Mouse (Mus musculus) liver, embryonic 16.5 days (tissue): ENCODE results near the gene Dda1. TPM values are rescaled to one million over a fixed set of nuclear protein-coding genes. Genes with fewer than 3 reads are reported as not detected.
A peak's percentile ranks its signal among the peaks of the same experiment; 100 is the strongest.

Source experiments
- ATAC-seq: fragments of 200-750 bp; cut with Nextera tagmentation; 2 replicates; pipeline ENCODE4 v1.8.0; 2017; ENCODE audit warnings: low read depth, mild to moderate bottlenecking, moderate number of reproducible peaks, moderate library complexity
- H3K27ac ChIP-seq: fragments of 300-500 bp; sonication (generic); 2 replicates; pipeline ENCODE4 v1.5.1; 2014; ENCODE audit warnings: mild to moderate bottlenecking, low read length
- H3K27me3 ChIP-seq: fragments of 300-500 bp; sonication (generic); 2 replicates; pipeline ENCODE4 v1.6.1; 2014; ENCODE audit warnings: low read depth, low read length, mixed read lengths; ENCODE audit not compliant: control insufficient read depth, insufficient read depth
- H3K36me3 ChIP-seq: fragments of 300-500 bp; sonication (generic); 2 replicates; pipeline ENCODE4 v1.6.1; 2014; ENCODE audit warnings: mild to moderate bottlenecking; ENCODE audit not compliant: control insufficient read depth, insufficient read depth
- H3K4me1 ChIP-seq: fragments of 300-500 bp; sonication (generic); 2 replicates; pipeline ENCODE4 v1.6.1; 2014; ENCODE audit warnings: low read depth, low read length, mixed read lengths; ENCODE audit not compliant: control insufficient read depth
- H3K4me2 ChIP-seq: fragments of 300-500 bp; sonication (generic); 2 replicates; pipeline ENCODE4 v1.6.1; 2014; ENCODE audit warnings: low read depth, low read length, mixed read lengths
- H3K4me3 ChIP-seq: fragments of 300-500 bp; sonication (generic); 2 replicates; pipeline ENCODE4 v1.5.1; 2014; ENCODE audit warnings: low read depth, mild to moderate bottlenecking, low read length
- H3K9ac ChIP-seq: fragments of 300-500 bp; sonication (generic); 2 replicates; pipeline ENCODE4 v1.6.1; 2014; ENCODE audit warnings: low read depth, low read length
- H3K9me3 ChIP-seq: fragments of 300-500 bp; sonication (generic); replicated peaks from 2 replicates; pipeline ENCODE4 v1.6.1; 2016; ENCODE audit warnings: low read length; ENCODE audit not compliant: control insufficient read depth
- whole genome bisulfite sequencing: fragments of 180-500 bp; shearing (Covaris S2); extraction: QIAGEN DNeasy Blood & Tissue Kit; methylation state at CpG from one replicate; pipeline ENCODE4 v1.1.7; 2014; ENCODE audit not compliant: insufficient replicate concordance; 5-methylcytosine and 5-hydroxymethylcytosine counted together
- polyA plus RNA-seq: library from polyadenylated mRNA; unstranded; fragments of >200 nt; fragmentation: Nextera tagmentation; extraction: Ambion mirVana; gene quantifications from 2 replicates; pipeline ENCODE4 v1.2.1, GENCODE M21; 2015

Gene Dda1
- polyA plus RNA-seq, 1 experiment from 2014 or later, result 32.8 TPM

DNA sequence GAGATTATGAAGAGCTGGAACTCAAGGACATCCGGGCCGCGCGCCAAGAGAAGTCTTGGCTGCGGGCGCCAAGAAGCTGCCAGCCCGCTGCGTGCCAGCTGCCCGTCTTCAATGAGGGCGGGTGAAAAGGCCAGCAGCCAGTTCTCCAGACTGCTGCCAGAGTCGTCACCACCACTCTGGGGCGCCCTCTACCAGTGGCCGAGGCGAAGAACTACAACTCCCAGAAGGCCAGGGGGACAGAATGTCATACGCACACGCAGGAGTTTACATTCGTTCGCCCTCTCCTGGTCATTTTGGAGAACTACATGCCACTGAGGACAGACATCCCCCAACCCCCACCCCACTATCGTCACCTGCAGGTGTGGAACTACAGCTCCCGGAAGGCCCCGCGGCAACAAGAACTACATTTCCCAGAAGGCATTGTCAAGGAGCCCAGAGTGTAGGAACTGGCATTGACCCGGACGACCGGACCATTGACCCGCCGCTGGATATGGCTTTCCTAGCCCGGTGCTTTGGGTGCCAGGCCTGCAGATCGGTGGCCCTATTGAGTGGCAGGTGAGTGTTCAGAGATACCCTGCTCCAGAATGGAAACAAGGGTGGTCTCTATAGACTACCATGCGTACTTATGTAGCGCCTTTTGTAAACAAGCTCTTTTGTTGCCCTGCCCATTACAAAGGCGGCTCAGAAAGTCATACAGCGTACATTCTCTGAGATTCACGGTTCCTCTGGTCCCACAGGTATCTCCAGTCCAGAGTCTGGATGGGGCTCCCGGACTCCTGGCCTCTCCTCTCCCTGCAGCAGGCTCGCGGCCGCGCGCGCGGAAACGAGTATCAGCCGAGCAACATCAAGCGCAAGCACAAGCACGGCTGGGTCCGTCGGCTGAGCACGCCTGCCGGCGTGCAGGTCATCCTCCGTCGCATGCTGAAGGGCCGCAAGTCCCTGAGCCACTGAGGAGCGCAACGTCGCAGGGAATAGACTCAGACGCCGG lies 4.2 kb upstream of the Dda1 start, which contains the start of gene Mrpl34:
Gene Mrpl34, plus strand, starts transcription at position 447 of the 988 bp plus-strand sequence.
- H3K4me3 ChIP-seq, result peak within 1 kb of the TSS; percentile 90
- WGBS, result under 1% methylated on average over 59 of the region's 59 CpGs
- ATAC-seq, result peak; percentile 75
- peak within 1 kb of the TSS; percentile 81 for H3K27ac ChIP-seq
- H3K4me1 ChIP-seq, result peaks cover 32% of the 10 kb centered on the region
- no peaks in the 10 kb centered on the region; the same call in 1 of the 2 replicates for H3K36me3 ChIP-seq
- peak within 1 kb of the TSS; percentile 98 for H3K4me2 ChIP-seq
- peak within 1 kb of the TSS; percentile 87 for H3K9ac ChIP-seq
- no peaks in the 10 kb centered on the region for H3K9me3 ChIP-seq
- H3K27me3 ChIP-seq, result no peaks in the 10 kb centered on the region

DNA sequence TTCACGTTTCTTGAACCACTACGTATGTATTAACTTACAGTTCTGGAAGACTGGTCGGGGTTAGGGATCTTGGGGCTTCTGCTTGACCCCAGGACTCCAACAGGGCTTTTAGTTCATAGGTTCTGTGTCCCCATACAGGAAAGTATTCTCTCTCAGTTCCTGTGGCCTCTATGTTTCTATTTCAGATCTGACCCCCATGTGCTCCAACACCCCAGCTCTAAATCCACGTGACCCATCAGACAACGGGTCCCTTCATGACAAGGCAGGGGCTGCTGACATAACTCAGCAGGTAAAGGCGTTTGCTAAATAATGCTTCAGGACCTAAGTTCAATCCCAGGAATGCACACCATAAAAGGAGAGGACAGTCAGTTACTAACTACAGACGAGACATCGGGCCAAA lies 3.3 kb upstream of the Dda1 start:
- Histone ChIP-seq H3K9ac (peak overlapping the region; percentile 87), H3K4me1 (peaks cover 41% of the 10 kb centered on the region), H3K9me3 (no peaks in the 10 kb centered on the region), H3K4me2 (peak overlapping the region; percentile 96), H3K36me3 (no peaks in the 10 kb centered on the region; the same call in 1 of the 2 replicates), H3K27ac (no peak overlapping the region; the same call in 1 of the 2 replicates), H3K4me3 (peak overlapping the region; percentile 90), H3K27me3 (no peaks in the 10 kb centered on the region)
- WGBS, result 69% methylated on average over 8 of the region's 8 CpGs
- ATAC-seq, result no peak

DNA sequence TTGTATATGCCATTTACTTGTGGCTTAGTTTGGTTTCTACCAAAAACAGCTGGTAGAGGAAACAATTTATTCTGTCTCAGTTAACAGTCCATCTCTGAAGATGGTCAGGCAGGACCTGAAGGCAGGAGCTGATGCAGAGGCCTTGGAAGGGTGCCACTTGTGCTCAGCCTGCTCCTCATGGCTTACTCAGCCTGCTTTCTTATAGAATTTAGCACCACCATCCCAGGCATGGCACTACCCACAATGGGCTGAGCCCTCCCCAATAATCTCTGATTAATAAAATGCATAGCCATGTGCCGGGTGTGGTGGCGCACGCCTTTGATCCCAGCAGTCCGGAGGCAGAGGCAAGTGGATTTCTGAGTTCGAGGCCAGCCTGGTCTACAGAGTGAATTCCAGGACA lies 2.8 kb upstream of the Dda1 start:
- H3K9ac ChIP-seq, result no peak overlapping the region

DNA sequence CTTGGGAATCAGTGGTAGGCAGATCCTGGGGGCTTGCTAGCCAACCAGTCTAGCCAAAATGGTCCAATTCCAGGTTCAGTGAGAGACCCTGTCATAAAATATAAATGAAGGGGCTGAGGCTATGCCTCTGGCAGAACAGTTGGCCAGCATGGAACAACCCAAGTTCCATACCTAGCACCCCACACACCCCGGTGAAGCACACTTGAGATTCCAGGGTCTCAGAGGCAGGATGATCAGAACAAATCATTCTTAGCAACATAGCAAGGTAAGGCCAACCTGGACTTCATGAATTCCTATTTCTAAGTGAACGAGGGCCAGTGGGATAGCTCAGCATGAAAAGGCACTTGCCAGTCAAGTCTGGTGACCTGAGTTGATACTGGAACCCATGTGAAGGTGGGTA lies 1.8 kb upstream of the Dda1 start:
- Histone ChIP-seq H3K9ac (no peak overlapping the region), H3K36me3 (peaks cover 3% of the 10 kb centered on the region), H3K4me2 (no peak overlapping the region), H3K4me1 (peaks cover 43% of the 10 kb centered on the region), H3K9me3 (no peaks in the 10 kb centered on the region), H3K4me3 (no peak overlapping the region), H3K27me3 (no peaks in the 10 kb centered on the region), H3K27ac (no peak overlapping the region)
- WGBS, result 87% methylated on average over 2 of the region's 2 CpGs
- ATAC-seq, result no peak

More for the DNA sequence above, 2.8 kb upstream of the Dda1 start:
- Histone ChIP-seq H3K36me3 (no peaks in the 10 kb centered on the region; the same call in 1 of the 2 replicates), H3K4me1 (peaks cover 43% of the 10 kb centered on the region), H3K9me3 (no peaks in the 10 kb centered on the region), H3K27me3 (no peaks in the 10 kb centered on the region), H3K4me3 (no peak overlapping the region), H3K27ac (no peak overlapping the region), H3K4me2 (no peak overlapping the region)
- WGBS, result 84% methylated on average over 5 of the region's 5 CpGs
- ATAC-seq, result no peak

DNA sequence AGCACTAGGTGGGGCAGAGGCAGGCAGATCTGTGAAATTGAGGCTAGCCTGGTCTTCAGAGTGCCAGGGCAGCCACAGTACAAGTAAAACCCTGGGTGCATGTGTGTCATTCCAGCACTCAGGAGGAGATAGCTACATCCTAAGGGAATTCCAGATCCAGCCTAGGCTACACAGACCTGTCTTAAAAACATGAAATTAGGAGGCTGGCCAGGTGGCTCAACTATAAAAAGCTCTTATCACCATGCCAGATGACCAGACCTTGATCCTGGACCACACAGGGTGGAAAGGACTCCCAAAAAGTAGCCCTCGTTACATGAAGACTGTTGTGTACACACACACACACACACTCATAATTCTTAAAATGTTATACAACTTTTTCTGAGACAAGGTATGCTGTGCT lies 998 bp upstream of the Dda1 start:
- Histone ChIP-seq H3K4me2 (no peak overlapping the region), H3K27me3 (no peaks in the 10 kb centered on the region), H3K9me3 (no peaks in the 10 kb centered on the region), H3K36me3 (peaks cover 3% of the 10 kb centered on the region), H3K4me3 (no peak overlapping the region), H3K4me1 (peaks cover 37% of the 10 kb centered on the region), H3K9ac (no peak overlapping the region), H3K27ac (no peak overlapping the region)
- 70% methylated on average over 1 of the region's 1 CpGs for WGBS
- no peak for ATAC-seq

DNA sequence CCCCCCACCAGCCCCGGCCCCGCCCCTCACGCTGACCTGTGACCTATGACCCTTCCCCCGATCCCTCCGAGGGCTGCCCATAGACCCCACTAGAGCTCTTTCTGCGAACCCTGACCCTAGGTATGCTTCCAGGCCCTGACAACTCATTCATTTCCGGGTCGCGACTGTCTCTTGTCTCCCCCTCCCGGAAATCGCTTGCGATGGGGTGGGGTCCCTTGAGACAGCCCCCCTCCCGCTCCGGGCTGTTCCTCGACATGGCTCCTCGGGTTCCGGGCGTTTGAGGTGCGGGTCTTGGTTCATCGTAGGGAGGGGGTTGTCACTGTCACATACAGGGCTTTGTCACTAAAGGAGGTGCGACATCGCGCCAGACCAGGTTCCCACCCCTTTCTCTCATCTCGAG lies 412 bp downstream of the Dda1 start:
- peaks cover 3% of the 10 kb centered on the region for H3K36me3 ChIP-seq
- H3K4me3 ChIP-seq, result peak overlapping the region; percentile 93
- H3K9ac ChIP-seq, result peak overlapping the region; percentile 91
- peaks cover 28% of the 10 kb centered on the region for H3K4me1 ChIP-seq
- no peak for ATAC-seq
- peak overlapping the region; percentile 70 for H3K27ac ChIP-seq
- no peaks in the 10 kb centered on the region for H3K27me3 ChIP-seq
- peak overlapping the region; percentile 97 for H3K4me2 ChIP-seq
- no peaks in the 10 kb centered on the region for H3K9me3 ChIP-seq
- under 1% methylated on average over 24 of the region's 24 CpGs for WGBS

DNA sequence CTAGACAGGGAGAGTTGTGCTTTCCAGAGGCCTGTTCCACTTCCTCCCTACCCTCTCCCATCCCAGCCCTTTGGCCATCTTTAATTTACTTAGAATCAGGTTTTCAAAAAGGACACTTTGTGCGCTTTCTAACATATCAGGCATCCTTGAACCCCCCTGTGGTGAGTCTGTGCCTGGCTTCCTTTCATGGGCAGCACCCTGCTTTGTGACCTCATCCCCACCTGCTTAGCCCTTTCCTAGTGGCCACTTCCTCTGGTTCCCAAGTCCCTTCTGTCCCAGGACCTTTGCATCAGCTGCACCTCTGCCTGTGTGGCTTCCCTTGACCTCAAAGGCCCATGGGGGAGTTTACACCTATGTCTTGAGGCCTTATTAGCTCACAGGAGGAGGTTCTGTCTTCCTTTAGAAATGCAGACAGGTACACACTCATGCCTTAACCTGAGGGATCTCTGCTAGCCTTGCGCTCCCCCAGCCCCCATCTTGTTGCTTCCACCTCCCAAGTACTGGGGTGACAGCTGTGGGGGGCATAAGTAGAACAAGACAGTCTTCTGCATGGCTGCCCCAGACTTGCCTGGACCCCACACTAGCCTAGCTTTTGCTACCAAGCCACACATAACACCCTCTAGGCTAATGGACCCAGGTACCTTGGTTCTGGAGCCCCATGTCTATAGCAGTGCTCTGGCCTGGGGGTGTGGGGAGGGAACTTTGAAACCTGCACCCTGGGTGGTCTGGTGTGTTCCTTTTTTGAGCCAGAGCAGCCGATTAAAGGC lies 1.3 kb downstream of the Dda1 start:
- peak overlapping the region; percentile 70 for H3K27ac ChIP-seq
- peak overlapping the region; percentile 93 for H3K4me3 ChIP-seq
- ATAC-seq, result no peak

DNA sequence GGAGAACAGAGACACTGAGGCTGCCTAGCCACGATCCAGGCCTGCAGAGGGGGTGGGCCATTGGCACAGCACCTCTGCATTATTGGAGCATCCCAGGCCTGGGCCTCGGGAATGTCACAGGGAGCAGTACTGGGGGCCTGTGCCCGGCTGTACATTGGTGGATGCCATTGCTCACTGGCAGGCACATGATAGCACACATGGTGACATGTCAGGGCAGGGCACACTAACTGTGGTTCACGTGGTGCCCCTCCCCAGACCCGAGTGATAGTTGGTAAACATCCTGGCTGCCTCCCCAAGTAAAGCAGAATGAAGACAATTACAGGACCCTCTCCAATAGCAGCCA lies 1.9 kb downstream of the Dda1 start:
- no peak overlapping the region for H3K9ac ChIP-seq
- peaks cover 22% of the 10 kb centered on the region for H3K4me1 ChIP-seq
- WGBS, result 61% methylated on average over 5 of the region's 5 CpGs
- no peak overlapping the region for H3K4me3 ChIP-seq
- no peaks in the 10 kb centered on the region for H3K9me3 ChIP-seq
- no peak overlapping the region for H3K27ac ChIP-seq
- no peak for ATAC-seq
- no peak overlapping the region for H3K4me2 ChIP-seq
- H3K36me3 ChIP-seq, result peaks cover 3% of the 10 kb centered on the region
- H3K27me3 ChIP-seq, result no peaks in the 10 kb centered on the region

More for the DNA sequence above, 1.3 kb downstream of the Dda1 start:
- Histone ChIP-seq H3K9me3 (no peaks in the 10 kb centered on the region), H3K4me1 (peaks cover 26% of the 10 kb centered on the region), H3K36me3 (peaks cover 3% of the 10 kb centered on the region), H3K9ac (peak overlapping the region; percentile 91), H3K27me3 (no peaks in the 10 kb centered on the region), H3K4me2 (peak overlapping the region; percentile 97)
- WGBS, result 83% methylated on average over 3 of the region's 3 CpGs
